Mouse (Mus musculus): ENCODE data around the gene Cdk17. TPM values are rescaled to one million over a fixed set of nuclear protein-coding genes. Genes with fewer than 3 reads are reported as not detected.

The Cdk17 gene
- polyA plus RNA-seq, 1 experiment from 2014 or later = 17.2 TPM

DNA sequence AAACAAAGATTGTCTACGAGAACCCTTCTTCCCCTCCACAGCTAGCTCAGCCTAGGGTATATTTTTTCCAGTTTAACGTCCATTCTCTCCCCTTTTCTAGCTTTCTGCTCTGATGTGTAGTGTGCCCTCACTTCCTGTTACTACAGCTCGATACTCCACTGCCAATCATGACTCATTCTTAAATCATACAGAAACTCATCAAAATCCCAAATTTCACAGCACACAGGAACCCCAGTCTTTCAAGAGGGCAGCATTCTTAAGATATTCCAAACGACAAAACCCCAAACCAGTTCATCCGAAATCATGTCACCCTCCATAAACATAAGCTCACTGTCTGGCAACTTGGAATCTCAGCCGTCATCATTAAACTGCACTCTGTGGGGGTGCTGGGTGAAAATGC, 145.3 kb downstream of the Cdk17 start:
- WGBS = 50% methylated on average over 6 of the region's 6 CpGs
- Histone ChIP-seq H3K9ac (peak overlapping the region; percentile 6; the same call in 1 of the 2 replicates), H3K4me1 (peaks cover 17% of the 10 kb centered on the region), H3K4me3 (replicated peaks) (peak overlapping the region; percentile 2; the same call in 1 of the 2 replicates), H3K27ac (0 out of 2 replicates have a peak overlapping the region, but pooled peaks have one; percentile 1), H3K9me3 (replicated peaks) (no peaks in the 10 kb centered on the region), H3K27me3 (no peaks in the 10 kb centered on the region), H3K36me3 (no peaks in the 10 kb centered on the region), H3K4me2 (peak overlapping the region; percentile 80)
- ATAC-seq (replicated peaks; ENCODE audit: low FRiP score) = no peak

DNA sequence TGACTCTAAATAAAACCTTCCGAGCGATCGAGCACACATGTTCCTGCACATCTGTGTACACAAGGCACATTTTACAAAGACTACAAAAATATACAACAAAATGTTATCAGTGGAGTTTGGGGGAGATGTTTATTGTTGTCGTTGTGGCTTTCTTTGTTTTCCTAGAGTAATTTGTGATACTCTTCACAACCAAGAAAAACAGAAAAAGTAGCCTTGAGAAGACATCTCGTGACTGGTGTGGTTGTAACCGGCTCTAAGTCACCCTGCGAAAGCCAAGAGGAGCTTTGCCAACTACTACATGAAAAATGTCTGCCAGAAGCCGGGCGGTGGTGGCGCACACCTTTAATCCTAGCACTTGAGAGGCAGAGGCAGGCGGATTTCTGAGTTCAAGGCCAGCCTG, 145.7 kb downstream of the Cdk17 start:
- Histone ChIP-seq H3K27ac (0 out of 2 replicates have a peak overlapping the region, but pooled peaks have one; percentile 1), H3K4me3 (replicated peaks) (peak overlapping the region; percentile 2; the same call in 1 of the 2 replicates), H3K27me3 (no peaks in the 10 kb centered on the region), H3K4me1 (peaks cover 20% of the 10 kb centered on the region), H3K36me3 (no peaks in the 10 kb centered on the region), H3K9me3 (replicated peaks) (no peaks in the 10 kb centered on the region), H3K9ac (peak overlapping the region; percentile 6; the same call in 1 of the 2 replicates), H3K4me2 (peak overlapping the region; percentile 80)
- WGBS = 74% methylated on average over 11 of the region's 11 CpGs
- no peak for ATAC-seq (replicated peaks; ENCODE audit: low FRiP score)

DNA sequence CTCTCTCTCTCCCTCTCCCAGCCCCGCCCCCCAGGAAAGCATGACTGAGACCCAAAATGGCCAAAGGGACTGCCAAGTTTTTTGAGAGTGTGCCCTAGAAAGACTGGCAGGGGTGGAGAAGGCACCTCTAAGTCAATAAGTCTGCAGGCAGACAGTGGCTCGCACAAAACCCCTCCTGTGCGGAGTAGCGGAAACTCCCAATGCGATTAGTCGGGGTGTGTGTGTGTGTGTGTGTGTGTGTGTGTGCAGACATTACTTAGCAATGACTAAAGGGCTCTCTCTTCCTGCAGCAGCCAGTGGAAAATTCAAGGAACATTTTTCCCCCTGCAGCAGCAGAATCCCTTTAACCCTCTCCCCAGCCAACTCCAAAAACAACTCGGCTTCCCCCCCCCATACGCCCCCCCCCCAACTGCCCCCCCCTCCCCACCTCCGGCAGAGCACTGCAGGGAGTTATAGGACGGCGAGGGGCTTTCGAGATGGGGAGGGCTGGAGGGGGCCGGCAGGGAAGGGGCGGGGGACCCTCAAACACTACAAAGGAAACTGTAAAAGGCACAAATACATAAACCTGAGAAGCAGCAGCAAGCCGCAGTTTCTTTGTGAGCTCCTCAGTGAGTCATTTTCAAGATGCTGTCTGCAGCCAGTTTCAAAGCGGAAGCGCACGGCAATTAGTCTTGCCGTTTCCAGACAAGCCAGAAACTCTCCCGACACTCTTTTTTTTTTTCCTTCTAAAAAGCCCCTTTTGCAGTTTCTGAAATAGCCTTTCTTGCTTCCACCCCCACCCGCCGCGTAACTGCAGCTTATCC, 148.7 kb downstream of the Cdk17 start:
- H3K27ac ChIP-seq = peak overlapping the region; percentile 96
- under 1% methylated on average over 21 of the region's 23 CpGs for WGBS
- H3K36me3 ChIP-seq = no peaks in the 10 kb centered on the region
- peak; percentile 22; the same call in 1 of the 2 replicates for ATAC-seq (replicated peaks; ENCODE audit: low FRiP score)
- peak overlapping the region; percentile 63 for H3K9ac ChIP-seq
- H3K9me3 ChIP-seq (replicated peaks) = no peaks in the 10 kb centered on the region
- H3K4me2 ChIP-seq = peak overlapping the region; percentile 80
- peak overlapping the region; percentile 82 for H3K4me3 ChIP-seq (replicated peaks)
- H3K4me1 ChIP-seq = peaks cover 28% of the 10 kb centered on the region
- no peaks in the 10 kb centered on the region for H3K27me3 ChIP-seq

GRCm38 (mm10) chr10:93309934-93310621, 149.4 kb downstream of the Cdk17 start:
- Histone ChIP-seq H3K4me1 (peaks cover 28% of the 10 kb centered on the region), H3K9me3 (replicated peaks) (no peaks in the 10 kb centered on the region), H3K27me3 (no peaks in the 10 kb centered on the region), H3K4me2 (peak overlapping the region; percentile 80), H3K27ac (peak overlapping the region; percentile 96), H3K36me3 (no peaks in the 10 kb centered on the region), H3K9ac (peak overlapping the region; percentile 63), H3K4me3 (replicated peaks) (peak overlapping the region; percentile 82)
- WGBS = under 1% methylated on average over 43 of the region's 43 CpGs
- ATAC-seq (replicated peaks; ENCODE audit: low FRiP score) = peak; percentile 36

- no peaks in the 10 kb centered on the region for H3K27me3 ChIP-seq
- peak within 1 kb of the TSS; percentile 80 for H3K4me2 ChIP-seq
- no peaks in the 10 kb centered on the region for H3K9me3 ChIP-seq (replicated peaks)
- under 1% methylated on average over 53 of the region's 53 CpGs for WGBS
- H3K27ac ChIP-seq = peak within 1 kb of the TSS; percentile 96
- H3K4me3 ChIP-seq (replicated peaks) = peak within 1 kb of the TSS; percentile 82
- H3K9ac ChIP-seq = peak within 1 kb of the TSS; percentile 63
- peak; percentile 84 for ATAC-seq (replicated peaks; ENCODE audit: low FRiP score)
- H3K4me1 ChIP-seq = peaks cover 22% of the 10 kb centered on the region
- no peaks in the 10 kb centered on the region for H3K36me3 ChIP-seq
Measured at GRCm38 (mm10) chr10:93310721-93311411, 150.2 kb downstream of the Cdk17 start, which contains the start of gene Elk3. Gene Elk3, minus strand, starts transcription at chr10:93311135.

GRCm38 (mm10) chr10:93311576-93311975, 150.9 kb downstream of the Cdk17 start:
- H3K9ac ChIP-seq = peak overlapping the region; percentile 63; the same call in 1 of the 2 replicates
- H3K4me2 ChIP-seq = peak overlapping the region; percentile 80
- peak overlapping the region; percentile 82 for H3K4me3 ChIP-seq (replicated peaks)
- H3K9me3 ChIP-seq (replicated peaks) = no peaks in the 10 kb centered on the region
- H3K27ac ChIP-seq = peak overlapping the region; percentile 96
- 10% methylated on average over 4 of the region's 4 CpGs for WGBS
- ATAC-seq (replicated peaks; ENCODE audit: low FRiP score) = peak; percentile 47
- no peaks in the 10 kb centered on the region for H3K27me3 ChIP-seq
- H3K36me3 ChIP-seq = no peaks in the 10 kb centered on the region
- peaks cover 21% of the 10 kb centered on the region for H3K4me1 ChIP-seq

MicroRNA genes within 50 kb of the gene (microRNA counts, 519-probe panel; counts per million panel counts)
- 1,668 counts per million, percentile 9 among the panel's probes with 10 or more counts for microRNA mmu-miR-1931

Small RNA genes lying within 50 kb of the gene (microRNA-seq; reads per million reads assigned to microRNA genes)
- not detected for gene Mir1931

Other genes starting within 250 kb of the Cdk17 start
- 0.53 and 0.86 TPM in 2 replicates for gene Cfap54, start 79.3 kb upstream of the Cdk17 start, polyA plus RNA-seq (2015; fragmentation: Nextera tagmentation; extraction: Ambion mirVana)
- 41.9 and 43.7 TPM in 2 replicates for gene Elk3, start 150.3 kb downstream of the Cdk17 start, polyA plus RNA-seq (2015; fragmentation: Nextera tagmentation; extraction: Ambion mirVana)